16 mouse cellular contexts compared by ENCODE assay signal in the genomic region with DNA sequence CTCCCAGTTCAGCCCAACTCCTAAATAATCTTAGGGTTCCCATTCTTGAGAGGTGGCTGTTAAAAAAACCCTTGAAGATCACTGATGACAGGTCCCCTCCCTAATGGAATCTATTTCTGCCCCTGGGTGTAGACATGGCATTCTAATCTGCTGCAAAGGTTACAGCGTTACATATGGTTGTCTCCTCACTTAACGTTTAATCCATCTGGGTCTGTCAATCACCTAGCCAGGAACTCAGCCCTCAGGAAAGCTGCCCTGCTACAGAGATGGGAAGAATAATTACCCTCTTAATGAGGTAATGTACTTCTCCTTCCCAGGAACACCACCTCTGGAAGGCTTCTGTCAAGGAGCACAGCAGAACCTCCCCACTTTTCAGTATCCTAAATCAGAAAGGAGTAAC.
"Had no signal": no experiment of that assay in that cellular context is flagged by ENCODE, and none has a peak within 500 bp of the region (broad histone marks: within the 10 kb centered on the region; RNA-seq: fewer than 3 reads in every experiment).

No protein-coding gene starts in this region.

- H3K27ac ChIP-seq: left cerebral cortex, adult 2 months; liver, embryonic 13.5 days; midbrain, embryonic 12.5 days; neural tube, embryonic 13.5 days; stomach, embryonic 15.5 days had no signal

- H3K27me3 ChIP-seq: kidney, embryonic 15.5 days; liver, embryonic 13.5 days; midbrain, embryonic 12.5 days; neural tube, embryonic 13.5 days; stomach, embryonic 15.5 days had no signal

- DNase-seq: kidney, postnatal 36 days; layer of hippocampus, postnatal 36 days; liver, embryonic 13.5 days; lung, adult 2 months; lung, postnatal 14 days; retina, postnatal 1 day; right cerebral cortex, postnatal 25 days; spleen, adult 18-20 months; thymus, postnatal 25 days had no signal

- ATAC-seq: midbrain, embryonic 16.5 days had no signal

- H3K4me3 ChIP-seq: kidney, embryonic 15.5 days; left cerebral cortex, adult 2 months; liver, embryonic 13.5 days; midbrain, embryonic 12.5 days; myocyte; neural tube, embryonic 13.5 days; stomach, embryonic 15.5 days had no signal

- H3K9ac ChIP-seq: kidney, embryonic 15.5 days; liver, embryonic 13.5 days; midbrain, embryonic 12.5 days; neural tube, embryonic 13.5 days; stomach, embryonic 15.5 days had no signal

- H3K4me1 ChIP-seq: liver, embryonic 13.5 days; stomach, embryonic 15.5 days had no signal

- H3K36me3 ChIP-seq: kidney, embryonic 15.5 days; liver, embryonic 13.5 days; midbrain, embryonic 12.5 days; stomach, embryonic 15.5 days had no signal

- H3K4me2 ChIP-seq: kidney, embryonic 15.5 days; liver, embryonic 13.5 days; midbrain, embryonic 12.5 days; neural tube, embryonic 13.5 days; stomach, embryonic 15.5 days had no signal

- H3K9me3 ChIP-seq: kidney, embryonic 15.5 days; liver, embryonic 13.5 days; midbrain, embryonic 12.5 days; neural tube, embryonic 13.5 days; stomach, embryonic 15.5 days had no signal
